Mouse (Mus musculus): ENCODE results near the gene Tomm7.

DNA sequence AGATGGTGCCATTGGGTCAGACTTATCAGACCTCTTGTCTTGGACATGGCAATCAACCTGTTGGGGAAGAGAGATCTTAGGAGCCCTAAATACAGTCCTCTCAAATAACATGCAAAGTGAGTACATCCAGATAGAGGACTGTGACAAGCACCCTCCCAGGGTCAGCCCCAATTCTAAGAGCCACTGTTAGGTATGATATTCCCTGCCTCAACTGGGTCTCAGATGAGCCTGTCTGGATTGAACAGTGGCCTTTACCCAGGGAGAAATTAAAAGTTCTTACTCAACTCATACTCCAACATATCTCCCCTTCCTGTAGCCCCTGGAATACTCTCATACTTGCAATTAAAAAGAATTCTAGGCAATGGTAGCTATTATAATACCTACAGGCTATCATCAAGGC lies 13.2 kb upstream of the Tomm7 start:
- TF ChIP-seq CTCF (IDR thresholded peaks at IDR 0.05; ENCODE audit: borderline replicate concordance, extremely low read depth, insufficient read depth, insufficient read length), result no peak
- no peak for TF ChIP-seq POLR2A (IDR thresholded peaks at IDR 0.05; ENCODE audit: borderline replicate concordance, extremely low read depth, insufficient read depth, insufficient read length, poor library complexity, severe bottlenecking)
